Mouse (Mus musculus) thymus, postnatal 14 days (tissue): ENCODE measurements around the gene Slc4a5.

ENCODE experiments used
- DNase-seq: peaks from one replicate; pipeline ENCODE4 v3.0.0; 2021

Slc4a5 gene

DNA sequence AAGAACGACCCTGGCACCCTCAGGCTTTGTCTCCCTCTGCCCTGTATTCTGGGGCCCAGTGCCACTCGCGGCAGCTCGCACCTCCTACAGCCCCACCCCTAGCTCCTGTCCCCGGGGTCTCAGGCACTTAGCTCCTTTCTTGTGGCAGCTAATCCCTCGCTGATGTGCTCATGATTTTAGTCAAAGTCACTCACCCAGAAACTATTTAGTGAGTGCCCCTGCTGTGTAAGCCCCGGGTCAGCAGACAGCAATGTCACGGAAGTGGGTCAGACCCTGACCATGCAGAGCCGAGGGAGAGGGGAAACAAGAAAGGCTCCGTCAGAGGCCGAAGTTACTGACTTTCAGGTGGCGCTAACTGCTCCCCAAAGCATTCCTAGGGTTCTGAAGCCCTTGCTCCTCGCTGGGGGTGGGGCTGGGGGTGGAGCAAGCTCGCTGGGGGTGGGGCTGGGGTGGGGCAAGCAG lies 14.7 kb downstream of the Slc4a5 start:
- DNase-seq, result no peak

DNA sequence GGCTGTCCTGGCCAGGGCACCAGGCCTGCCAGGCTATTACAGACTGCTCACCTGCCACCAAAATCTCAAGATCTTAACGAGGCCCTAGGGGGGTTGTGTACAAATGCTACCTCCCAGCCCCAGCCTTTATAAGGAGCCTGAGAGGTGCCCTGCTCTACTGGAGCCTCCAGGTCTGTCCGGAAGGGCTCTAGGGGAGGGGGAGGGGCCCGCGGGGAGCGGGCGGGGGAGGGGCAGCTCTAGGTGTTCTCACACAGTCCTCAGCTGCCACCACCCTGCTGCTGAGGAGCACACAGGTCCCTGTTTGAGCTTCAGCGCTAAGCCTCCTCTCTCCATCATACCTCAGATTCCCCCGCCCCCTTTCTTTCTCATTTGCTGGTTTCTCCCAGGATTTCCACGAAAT lies 17.5 kb downstream of the Slc4a5 start:
- no peak for DNase-seq

DNA sequence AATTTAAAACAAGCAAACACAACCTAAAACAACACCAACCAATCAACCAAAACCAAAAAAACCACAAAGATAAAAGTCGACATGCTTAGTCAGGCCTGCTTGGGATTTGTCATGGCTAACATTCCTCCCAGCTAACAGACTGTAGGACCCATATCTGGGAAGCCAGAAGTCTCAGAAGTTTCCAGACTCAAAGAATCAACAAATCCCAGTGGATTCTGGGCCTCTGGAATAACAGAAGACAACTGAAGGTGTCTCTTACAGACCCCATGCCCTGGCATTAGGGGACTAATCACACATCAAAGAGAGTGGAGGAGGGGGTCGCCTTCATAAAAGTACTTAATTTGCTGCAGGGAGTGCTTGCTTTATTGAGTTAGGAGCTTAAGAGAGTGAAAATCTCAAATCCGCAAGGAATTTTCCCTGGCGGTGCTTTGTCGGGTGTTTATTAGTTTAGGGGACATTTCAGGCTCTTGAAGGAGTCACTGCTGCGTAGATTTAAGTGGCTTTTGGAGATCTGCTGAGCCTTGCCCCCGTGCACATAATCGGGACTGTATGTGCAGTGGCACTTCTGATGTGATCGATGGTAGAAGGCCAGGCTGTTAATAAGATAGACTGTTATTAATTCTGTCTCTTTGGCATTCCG lies 24.9 kb downstream of the Slc4a5 start:
- no peak for DNase-seq

- DNase-seq, result no peak
Measured at GRCm38 (mm10) chr6:83245134-83245533, 25.5 kb downstream of the Slc4a5 start.

DNA sequence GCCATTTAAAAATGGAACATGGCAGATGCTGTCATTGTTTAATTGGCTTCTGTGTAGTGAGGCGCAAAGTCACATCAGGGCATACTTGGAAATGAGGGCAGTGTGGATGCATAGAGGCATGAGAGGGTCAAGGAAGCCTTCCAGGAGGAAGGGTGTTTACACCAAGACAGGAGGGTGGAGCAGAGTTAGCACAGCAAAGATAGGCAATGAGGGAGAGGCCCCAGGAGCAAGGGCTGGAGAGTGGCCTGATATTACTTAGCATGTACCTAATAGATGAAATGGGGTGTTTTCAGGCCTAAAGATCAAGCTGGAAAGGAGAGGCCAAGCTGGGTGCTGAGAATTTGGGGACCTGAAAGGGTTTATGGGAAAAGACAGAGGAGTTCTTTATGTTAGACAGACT lies 26.4 kb downstream of the Slc4a5 start:
- DNase-seq, result no peak

DNA sequence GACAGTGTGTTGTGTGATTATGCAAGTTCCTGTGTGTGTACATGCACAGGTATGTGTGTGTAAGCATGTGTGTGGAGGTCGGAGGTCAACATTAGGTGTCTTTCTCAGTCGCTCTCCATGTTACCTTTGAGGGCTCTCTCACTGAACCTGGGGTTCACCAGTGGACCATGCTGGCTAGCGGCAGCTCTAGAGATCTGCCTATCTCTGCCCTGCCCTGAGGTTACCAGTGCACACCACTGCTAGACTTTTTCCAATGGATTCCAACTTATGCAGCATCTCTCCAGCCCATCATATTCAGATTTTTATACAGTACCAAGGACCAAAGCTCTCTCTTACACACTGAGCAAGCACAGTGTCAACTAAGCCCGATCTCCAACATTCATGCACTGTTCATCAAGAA lies 27.1 kb downstream of the Slc4a5 start:
- DNase-seq, result no peak

- DNase-seq, result no peak
Measured at GRCm38 (mm10) chr6:83247153-83247552, 27.5 kb downstream of the Slc4a5 start.

GRCm38 (mm10) chr6:83254242-83254641 lies 34.6 kb downstream of the Slc4a5 start:
- no peak for DNase-seq

GRCm38 (mm10) chr6:83264516-83264915 lies 44.9 kb downstream of the Slc4a5 start:
- no peak for DNase-seq

DNA sequence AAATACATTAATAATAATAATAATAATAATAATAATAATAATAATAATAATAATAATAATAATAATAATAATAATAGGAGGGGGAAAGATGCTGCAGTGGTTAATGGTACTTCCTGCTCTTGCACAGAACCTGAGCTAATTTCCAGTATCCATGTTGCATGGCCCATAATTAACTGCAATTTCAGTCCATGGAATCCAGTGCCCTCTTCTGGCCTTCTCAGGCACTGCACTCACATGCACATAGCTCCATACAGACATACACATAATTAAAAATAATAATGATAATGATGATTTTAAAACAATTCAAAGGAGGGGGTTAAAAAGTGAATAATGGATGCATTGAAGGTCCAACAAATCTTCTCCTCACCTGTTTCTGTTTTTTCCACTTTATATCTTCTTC lies 45.6 kb downstream of the Slc4a5 start:
- peak; percentile 16 for DNase-seq

DNA sequence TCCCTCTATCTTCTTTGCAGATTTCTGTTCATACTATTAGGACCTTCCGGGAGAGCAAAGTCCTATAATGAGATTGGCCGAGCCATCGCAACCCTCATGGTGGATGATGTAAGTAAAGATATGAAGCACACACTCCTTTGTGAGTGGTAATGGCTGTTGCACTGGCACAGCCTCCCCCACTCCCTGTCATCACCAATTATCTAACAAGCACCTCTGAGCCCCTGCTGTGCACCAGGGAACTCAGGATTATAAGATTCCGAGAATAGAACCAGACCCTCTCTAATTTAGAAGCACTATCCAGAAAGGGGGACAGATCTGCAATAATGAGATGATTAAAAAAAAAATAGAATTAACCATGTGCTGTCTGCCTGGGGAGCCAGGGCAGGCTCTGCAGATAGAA lies 46.0 kb downstream of the Slc4a5 start:
- DNase-seq, result no peak

DNA sequence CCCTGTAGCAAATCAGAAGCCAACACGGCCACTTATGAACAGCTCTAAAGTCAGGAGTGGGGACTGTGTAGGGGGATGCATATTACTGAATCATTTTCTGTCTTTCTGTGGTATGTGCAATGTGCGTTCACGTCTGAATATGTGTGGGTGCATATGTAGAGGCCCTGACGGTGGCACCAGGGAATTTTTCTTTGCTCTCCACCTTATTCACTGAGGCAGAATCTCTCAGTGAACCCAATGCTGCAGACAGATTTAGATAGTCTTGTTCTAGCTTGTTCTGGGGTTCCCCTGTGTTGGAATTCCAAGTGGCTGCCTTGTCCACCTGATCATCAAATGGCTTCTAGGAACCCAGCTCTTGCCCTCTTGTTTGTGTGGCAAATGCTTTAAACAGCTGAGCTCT lies 48.0 kb downstream of the Slc4a5 start:
- no peak for DNase-seq

GRCm38 (mm10) chr6:83268144-83269010 lies 48.7 kb downstream of the Slc4a5 start:
- peak; percentile 66 for DNase-seq

- peak; percentile 36 for DNase-seq
Measured at GRCm38 (mm10) chr6:83273733-83274132, 54.1 kb downstream of the Slc4a5 start.

DNA sequence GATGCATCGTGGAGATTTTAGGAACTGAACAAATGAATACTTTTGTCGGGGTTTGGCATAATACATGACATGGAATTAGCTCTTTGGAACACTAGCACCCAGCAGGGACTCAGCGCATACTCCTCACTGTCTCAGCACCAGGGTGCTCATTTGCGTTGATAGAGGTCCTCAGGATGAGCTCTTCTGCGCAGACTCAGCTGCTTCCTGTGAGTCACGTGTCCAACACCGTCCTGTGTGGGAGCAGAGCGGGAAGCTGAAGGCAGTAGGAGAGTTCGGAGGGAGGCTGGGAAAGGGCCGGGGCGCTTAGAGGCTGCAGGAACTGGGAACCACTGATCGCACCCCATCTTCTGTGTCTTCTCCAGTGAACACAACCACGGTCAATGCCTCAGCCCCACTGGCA lies 57.5 kb downstream of the Slc4a5 start:
- DNase-seq, result no peak

- peak; percentile 49 for DNase-seq
Measured at GRCm38 (mm10) chr6:83278881-83279280, 59.3 kb downstream of the Slc4a5 start.

DNA sequence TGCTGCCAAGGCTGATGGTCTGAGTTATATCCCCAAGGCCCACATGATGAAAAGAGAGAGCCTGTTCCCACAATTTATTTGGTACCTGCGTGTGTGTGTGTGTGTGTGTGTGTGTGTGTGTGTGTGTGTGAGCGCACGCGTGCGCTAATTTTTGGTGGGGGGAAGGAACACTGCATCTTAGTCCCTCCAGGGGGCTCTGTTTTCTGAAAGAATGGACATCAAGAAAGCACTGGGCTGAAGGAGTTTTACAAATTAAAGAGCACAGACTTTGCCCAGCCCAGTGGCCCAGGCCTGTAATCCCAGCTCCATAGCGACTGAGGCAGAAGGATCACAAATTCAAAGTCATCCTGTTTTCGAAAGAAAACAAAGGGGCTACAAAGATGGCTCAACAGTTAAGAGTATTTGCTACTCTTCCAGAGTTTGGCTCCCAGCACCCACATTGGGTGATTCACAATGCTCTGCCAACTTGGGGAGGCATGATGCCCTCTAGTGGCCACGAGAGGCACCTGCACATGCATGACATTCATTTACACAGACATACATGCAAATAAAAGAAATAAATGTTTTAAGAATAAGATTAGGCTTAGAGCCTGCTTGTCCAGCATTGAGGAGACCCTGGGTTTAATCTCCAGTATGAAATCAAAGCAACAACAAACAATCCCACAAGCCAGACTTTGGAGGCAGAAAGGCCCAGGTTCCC lies 60.8 kb downstream of the Slc4a5 start:
- peak; percentile 45 for DNase-seq

DNA sequence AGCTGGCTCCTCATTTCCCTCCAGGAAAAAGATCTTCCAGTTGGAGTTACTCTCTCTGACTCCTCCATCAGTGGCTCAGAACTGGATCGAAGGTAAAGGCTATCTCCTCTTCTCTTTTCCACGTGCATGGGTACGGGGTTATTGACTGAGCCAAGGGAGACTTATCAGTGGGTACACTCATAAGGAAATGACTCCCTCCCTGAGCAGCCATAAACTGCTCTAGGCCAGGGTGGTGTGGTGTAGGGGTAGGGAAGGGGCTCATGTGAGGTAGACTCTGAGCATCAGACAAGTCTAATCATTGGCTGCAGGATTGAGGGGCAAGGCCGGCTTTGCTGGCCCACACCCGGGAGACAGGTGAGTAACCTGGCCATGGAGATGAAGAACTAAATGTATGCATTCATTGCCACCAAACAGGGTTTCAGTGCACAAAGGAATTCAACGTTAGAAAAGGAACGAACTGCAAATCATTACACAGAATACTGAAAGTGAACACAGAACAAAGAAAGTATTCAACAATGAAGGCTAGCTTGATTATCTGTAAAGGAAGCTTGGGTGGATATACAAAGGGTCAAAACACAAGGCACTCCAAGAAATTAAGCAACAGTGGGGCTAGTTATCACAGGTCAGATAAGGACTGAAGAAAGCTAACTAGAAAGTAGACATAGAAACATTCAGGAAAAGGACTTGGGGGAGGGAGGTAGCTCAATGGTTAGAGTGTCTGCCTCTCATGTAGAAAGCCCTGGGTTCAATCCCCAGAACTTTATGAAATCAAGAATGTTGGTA lies 81.0 kb downstream of the Slc4a5 start:
- DNase-seq, result no peak

- no peak for DNase-seq
Measured at GRCm38 (mm10) chr6:83301294-83301693, 81.7 kb downstream of the Slc4a5 start.

- DNase-seq, result no peak
Measured at GRCm38 (mm10) chr6:83302264-83302663, 82.6 kb downstream of the Slc4a5 start.

GRCm38 (mm10) chr6:83309017-83309416 lies 89.4 kb downstream of the Slc4a5 start:
- no peak for DNase-seq

DNA sequence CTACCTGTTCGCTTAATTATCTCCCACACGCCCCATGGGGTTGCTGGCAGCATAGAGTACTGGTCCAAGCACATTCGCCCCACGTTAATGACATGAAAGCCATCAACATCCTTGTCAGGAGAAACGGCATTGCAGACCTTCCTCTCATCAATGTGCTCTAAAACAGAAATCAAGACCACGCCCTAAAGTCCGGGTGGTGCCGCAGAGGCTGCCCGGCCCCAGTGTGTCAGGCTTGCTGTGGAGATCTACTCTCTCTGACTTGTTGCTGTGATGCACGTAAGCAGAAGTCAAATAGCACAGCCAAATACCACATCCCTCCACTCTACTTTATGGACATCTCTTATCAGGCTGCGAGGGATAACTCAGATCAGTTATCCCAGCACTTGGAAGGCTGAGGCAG lies 91.6 kb downstream of the Slc4a5 start:
- DNase-seq, result no peak

DNA sequence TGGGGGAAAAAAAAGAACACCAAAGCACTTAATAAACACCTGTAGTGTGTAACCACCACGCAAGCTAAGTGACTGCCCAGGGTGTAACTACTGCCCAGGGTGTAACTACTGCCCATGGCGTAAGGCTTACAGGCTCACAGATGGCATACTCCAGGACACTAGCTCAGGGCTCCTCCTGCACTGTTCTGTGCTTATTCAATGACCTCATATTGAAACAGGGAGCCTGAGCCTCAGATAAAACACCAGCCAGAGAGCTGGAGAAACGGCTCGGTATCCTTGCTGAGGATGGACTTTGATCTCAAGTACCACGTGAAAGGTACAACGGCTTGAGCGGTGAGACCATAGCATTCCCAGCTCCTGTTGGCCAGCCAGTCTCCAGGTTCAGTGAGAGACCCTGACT lies 92.4 kb downstream of the Slc4a5 start:
- DNase-seq, result no peak
